Mouse (Mus musculus): ENCODE results near the gene Insig1. TPM values are rescaled to one million over a fixed set of nuclear protein-coding genes. Genes with fewer than 3 reads are reported as not detected.

Gene Insig1
- polyA plus RNA-seq, 1 experiment = 95.8 TPM

GRCm38 (mm10) chr5:28124321-28125230, 53.4 kb downstream of the Insig1 start:
- 6% methylated on average over 28 of the region's 28 CpGs for WGBS
- DNase-seq = no peak
- Histone ChIP-seq H3K4me3 (replicated peaks; ENCODE audit: extremely low read depth, low read depth, low read length) (no peak overlapping the region), H3K4me1 (ENCODE audit: control insufficient read depth, insufficient read depth, low read length) (0 out of 2 replicates have a peak, but pooled peaks cover 2% of the 10 kb centered on the region)
- no peak for TF ChIP-seq CTCF (IDR thresholded peaks at IDR 0.05; ENCODE audit: insufficient read depth, low read length)
- TF ChIP-seq POLR2A (IDR thresholded peaks at IDR 0.05; ENCODE audit: borderline replicate concordance, extremely low read depth, low read depth, low read length) = no peak

Other genes starting within 250 kb of the Insig1 start
- gene Htr5a, start 229.2 kb upstream of the Insig1 start, polyA plus RNA-seq (2012; rRNA removed) = not detected in 2 replicates
- gene En2, start 94.3 kb downstream of the Insig1 start, polyA plus RNA-seq (2012; rRNA removed) = not detected in 2 replicates
- gene Cnpy1, start 174.4 kb downstream of the Insig1 start, polyA plus RNA-seq (2012; rRNA removed) = 0.03 and 0.04 TPM in 2 replicates
- 25.5 and 31.2 TPM in 2 replicates for gene Rbm33, start 245.8 kb downstream of the Insig1 start, polyA plus RNA-seq (2012; rRNA removed)